Mouse (Mus musculus) heart, postnatal 4 days (tissue): ENCODE measurements around the gene Vps4b. TPM values are rescaled to one million over a fixed set of nuclear protein-coding genes. Genes with fewer than 3 reads are reported as not detected.
"Not testable (repeated sequence)": the region's sequence is repeated elsewhere in the genome, so short reads cannot be mapped to it uniquely, and the experiment has no call there.

Source experiments
- DNase-seq: peaks from one replicate; pipeline ENCODE4 v3.0.0; 2021
- total RNA-seq, 2 experiments: library from RNA; stranded (reverse); gene quantifications; 2 replicates each; pipeline ENCODE4 v1.2.3; 2021

Vps4b gene
- total RNA-seq, 2 experiments from 2014 or later: 52.6 to 58.4 TPM

DNA sequence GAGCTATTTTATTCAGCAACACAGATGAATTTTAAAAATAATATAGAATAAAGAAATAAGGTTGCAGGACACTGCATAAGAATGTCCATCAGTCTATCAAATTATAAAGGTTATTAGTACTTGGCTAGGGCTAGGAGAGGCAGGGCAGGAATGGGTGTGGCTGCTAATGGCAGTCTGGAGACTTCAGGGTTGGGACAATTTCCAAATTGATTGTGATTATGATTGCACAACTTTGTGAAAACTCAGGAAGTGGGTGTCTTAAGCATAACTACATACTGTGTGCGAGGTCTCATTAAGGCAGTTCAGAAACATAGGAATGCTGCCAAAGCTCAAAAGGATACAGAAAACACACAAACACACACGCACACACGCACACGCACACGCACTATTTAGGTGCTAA lies 44.5 kb downstream of the Vps4b start:
- DNase-seq: no peak

DNA sequence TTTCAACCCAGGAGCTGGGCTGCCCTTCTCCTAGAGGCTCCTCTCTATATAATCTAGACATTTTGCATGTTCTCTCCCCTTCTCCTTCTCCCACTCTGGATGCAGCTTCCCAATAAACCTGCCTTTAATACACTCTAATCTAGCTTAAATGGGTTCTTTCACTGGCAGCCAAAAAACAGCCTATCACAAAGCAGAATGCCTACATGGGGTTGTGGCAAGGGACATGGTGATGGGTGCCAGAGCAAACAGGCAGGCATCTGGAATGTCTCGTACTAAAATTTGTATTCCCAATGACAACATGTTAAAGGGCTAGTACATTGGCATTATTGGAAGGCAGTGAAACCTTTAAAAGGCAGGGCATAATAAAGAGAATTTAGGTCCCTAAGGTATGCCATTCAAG lies 45.9 kb downstream of the Vps4b start:
- no peak for DNase-seq

DNA sequence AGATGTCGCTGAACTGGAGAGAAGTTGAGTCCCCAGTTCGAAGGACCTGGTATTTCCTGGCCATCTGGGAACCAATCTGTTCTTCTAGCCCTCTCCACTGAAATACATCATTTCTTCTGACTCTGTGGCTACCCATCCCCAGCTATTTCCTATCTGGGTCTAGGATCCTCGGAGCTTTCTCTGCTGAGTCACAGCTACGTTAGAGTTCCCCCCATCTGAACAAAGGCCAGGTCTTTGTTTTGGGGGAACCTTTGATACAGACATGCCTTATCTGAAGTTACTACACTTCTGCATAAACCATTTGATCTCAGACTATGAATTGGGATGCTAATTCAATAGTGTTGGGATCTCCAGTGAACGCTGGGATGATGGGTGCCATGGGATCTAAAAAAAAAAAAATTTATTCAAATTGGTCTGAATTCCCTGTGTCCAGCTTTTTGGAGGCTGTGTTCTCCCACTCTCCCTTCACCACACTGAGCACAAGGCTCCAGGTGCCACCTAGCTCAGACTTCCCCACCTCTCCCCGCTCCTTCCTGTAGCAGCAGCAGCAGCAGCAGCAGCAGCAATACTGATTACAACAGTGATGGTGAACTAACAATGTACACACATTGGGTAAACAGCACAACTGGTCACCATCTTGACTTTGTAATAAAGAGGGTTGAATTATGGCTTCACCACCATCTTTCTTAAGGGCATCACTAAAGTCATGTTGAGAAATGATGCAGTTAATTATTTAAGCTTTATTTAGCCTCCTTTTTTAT lies 47.8 kb downstream of the Vps4b start:
- DNase-seq: no peak

DNA sequence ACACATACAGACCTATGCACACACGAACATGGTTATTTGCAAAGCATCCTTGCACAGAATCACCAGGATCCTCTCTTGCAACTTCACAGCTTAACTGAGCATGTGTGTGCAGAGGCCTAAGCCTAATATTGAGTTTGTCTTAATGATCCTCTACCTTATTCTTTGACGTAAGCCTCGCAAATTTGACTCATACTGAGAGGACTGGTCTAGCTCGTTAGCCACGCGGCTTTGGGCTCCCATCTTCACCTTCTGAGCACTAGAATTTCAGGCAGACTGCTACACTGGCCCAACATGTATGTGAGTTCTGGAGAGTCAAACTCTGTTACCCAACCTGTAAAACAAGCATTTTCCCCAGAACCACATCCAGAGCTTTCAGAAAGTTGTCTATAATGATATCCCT lies 53.5 kb downstream of the Vps4b start:
- DNase-seq: no peak

DNA sequence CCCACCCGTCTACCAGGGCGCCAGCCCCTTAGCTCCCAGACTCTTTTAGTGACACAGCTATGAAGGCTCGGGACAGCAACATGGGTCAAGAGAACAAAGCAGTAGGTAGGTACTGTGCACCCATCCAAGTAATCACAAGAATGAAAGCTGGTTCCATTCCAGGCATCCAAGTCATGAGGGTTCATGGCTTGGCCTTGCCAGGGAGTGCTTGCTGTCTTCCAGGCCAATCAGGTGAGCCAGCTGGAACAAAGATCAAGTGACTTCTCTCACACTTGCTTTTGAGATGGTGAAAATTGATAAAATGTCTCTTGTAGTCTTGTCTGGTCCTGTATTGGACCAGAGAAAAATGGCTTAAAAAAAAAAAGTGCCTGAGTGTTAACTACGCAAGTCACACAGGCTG lies 55.8 kb downstream of the Vps4b start:
- DNase-seq: no peak

DNA sequence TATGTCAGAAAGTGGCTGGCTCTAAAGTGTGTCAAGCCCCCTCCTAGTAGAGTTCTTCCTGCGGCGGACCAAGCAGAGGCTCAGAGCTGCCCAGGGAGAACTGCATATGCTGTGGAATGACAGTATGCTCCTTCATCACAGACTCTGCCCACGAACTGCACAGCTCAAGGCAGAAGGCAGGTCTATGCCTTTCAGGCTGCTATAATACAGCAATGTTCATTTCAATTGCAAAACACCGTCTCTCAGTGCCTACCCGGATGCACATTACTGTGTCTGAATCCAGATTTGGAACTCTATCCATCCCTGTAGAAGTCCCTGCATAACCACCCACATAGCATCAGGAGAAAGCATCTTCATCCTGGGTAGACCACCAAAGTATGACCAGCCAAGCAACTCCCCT lies 56.7 kb downstream of the Vps4b start:
- no peak for DNase-seq

DNA sequence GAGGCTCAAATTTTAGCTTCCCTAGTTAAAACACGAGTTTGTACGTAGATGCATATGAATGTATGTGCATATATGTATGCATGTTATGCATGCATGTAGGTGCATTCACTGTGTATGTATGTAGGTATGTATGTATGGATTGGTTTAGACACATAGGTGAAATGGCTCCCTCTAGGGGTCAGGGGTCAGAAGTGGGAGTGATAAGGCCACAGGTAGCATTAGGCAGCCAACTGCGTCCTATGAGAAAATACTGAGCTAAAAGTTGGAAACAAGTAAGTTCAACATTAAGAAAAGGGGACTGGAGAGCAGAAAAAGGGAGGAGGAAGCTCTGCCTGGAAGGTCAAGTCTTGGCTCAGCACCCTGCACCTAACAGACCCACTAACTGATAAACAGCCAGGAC lies 58.4 kb downstream of the Vps4b start:
- no peak for DNase-seq

DNA sequence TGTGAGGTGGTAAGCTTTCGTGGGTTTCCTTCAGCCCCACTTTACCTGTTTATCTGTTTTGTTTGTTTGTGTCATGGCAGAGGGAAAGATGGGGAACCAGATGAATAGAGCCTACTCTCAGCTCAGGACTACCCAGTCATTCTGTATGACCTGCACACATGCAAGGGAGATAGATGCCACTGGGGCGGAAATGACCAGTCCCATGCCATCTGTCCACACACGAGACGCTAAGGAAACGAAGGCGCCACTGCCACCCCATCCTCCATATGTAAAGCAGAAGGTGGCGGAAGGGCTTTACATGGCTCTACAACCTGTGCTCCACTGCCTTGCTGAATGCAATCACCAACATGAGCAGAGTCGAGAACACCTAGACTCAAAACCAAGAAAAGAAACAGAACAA lies 60.3 kb downstream of the Vps4b start:
- no peak for DNase-seq

DNA sequence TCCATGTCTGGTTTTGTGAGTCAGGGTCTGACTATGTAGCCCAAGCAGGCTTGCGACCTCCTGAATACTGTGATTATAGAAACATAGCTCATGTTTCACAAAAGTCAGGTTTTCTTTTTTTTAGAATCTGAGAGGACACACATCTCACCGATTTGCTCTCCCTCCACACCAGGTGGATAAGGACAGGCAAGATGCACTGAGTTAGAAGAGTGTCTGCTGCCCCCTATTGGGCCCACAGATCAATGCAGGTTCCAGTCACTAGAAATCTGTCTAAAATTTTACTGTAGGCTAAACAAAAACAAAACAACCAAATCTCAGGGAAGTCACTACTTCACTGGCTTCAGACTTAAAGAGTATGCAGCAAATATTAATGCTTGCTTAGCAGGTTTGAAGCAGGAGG lies 60.9 kb downstream of the Vps4b start:
- DNase-seq: peak; percentile 52

DNA sequence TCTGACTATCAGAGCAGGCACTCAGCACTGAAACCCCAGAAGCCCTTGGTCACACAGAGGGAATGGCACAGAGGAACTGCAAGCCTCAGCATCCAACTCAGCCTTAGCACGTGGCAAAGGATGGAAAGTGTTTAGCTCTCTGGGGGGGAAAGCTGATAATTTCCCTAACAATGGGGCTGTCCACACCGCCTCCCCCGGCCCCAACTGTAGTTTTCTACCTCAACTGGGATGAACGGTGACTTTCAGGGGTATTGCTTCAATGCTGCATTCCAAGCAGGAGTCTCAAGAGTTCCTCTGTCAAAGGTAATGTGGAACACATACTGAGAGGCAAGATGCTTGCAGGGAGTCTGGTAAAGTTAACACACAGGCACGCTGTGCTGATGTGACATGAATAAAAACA lies 74.5 kb downstream of the Vps4b start:
- no peak for DNase-seq

DNA sequence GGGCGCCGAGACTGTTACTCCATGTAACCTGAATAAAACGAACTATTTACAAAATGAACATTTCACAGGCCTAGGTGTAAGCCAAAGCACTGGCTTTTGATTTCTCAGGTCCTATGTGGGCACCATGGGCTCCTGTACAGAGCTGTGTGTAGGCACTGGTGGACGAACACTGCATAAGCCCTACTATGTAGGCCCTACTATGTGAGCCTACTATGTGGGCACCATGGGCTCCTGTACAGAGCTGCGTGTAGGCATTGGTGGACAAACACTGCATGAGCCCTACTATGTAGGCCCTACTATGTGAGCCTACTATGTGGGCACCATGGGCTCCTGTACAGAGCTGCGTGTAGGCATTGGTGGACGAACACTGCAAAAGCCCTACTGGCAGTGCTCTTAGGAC lies 78.8 kb downstream of the Vps4b start:
- DNase-seq: not testable (repeated sequence)

DNA sequence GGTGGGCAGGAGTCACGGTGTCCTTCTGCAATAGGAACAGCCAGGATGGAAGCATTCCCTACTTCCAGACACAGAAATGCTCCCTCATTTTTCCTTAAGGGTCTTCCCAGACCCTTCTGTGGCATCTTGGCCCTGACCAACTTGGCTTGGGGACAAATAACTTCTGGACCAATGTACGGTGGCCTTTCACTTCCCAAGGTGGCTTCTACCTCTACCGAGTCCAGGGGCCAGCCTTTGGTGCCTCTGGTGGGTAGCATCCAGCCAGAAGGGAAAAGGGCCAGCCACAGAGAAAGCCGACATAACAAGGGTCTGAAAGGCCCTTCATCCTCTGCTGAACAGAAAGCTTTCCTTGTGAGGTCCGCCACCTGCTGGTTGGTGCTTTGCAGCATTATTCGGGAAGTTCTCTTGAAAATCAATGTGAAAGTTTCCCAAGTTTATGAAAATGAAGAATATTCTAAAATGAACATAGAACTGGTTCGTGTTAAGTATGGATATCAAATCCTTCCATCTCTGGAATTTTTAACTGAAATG lies 79.4 kb downstream of the Vps4b start:
- peak; percentile 87 for DNase-seq

DNA sequence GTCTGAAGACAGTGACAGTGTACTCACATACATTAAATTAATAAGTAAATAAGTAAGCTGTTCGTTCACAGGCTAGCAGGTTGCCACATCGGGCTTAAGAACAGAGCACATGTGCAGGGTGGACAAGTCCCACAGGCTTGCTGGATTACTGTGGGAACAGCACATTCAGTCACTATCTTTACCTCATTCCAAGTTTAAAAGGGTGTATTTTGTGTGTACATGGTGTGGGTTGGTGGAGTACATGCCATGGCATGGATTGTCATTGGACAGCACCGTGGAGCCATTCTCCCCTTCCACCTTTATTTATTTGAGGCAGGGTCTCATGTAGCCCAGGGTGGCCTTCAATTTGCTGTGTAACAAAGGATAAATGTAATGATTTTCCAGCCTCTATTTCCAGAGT lies 80.4 kb downstream of the Vps4b start:
- no peak for DNase-seq

DNA sequence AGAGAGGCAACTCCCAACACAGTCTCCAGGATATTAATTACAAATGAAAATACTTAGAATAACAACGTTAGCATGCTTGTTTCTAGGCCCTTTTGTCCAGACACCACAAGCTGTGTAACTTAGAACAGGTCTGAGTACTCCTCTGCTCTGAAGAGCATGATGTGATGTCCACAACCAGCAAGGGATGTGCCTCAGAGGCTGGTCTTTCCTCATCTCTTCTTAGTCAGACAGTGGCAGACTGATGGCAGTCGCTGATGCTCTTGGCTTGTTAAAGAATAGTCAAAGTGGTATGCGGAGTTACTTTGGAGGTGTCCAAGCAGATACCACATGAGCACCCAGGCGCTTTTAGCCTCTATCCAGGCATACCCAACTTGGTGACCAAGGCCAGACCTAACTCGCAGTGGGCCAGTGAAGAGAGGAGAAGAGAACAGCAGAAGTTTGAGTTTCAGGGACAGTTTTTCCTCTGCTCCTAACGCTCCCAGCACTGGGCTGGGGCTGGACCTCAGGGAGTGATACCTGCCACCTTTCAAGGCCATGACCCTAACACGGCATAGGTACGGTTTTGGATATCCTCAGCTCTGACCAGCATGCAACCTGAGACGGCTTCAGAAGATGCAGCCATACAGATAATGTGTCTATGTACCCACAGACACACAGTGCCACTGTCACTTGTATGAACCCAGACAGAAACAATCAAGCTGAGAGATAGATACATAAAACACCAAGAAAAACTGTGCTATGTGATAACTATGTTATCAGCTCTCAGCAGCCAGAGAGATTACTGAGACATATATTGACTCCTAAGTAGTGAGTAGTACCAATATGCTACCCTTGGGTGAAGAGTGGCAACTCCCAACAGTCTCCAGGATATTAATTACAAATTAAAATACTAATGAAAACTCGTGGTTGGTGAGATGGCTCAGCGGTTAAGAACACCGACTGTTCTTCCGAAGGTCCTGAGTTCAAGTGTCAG lies 81.1 kb downstream of the Vps4b start:
- no peak for DNase-seq

DNA sequence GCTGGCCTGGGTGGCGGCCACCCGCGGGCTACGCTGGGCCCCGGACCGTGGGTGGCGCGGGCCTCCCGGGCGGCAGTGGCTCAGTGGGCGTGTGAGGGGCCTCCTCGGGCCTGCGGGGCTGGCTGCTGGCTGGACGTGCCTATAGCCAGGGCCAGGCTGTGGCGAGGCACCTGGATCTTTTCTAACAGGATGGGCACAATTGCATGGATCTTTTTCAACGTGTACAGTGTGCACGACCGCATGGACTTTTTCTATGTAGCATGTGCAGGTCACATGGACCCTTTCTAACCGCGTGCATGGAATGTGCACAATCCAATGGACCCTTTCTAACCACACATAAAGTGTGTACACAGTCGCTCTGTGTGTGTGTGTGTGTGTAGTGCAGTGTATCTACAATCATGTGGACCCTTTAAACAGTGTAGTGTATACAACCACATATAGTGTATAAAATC lies 82.0 kb downstream of the Vps4b start:
- DNase-seq: no peak

Other genes with a start within 250 kb of the Vps4b start
- 10 to 100 TPM; 13.6 to 16.0 TPM for gene Bcl2, start 82.5 kb downstream of the Vps4b start, total RNA-seq
- 1 to 10 TPM; 7.8 to 9.7 TPM for gene Kdsr, start 37.0 kb downstream of the Vps4b start, total RNA-seq
- not detected for gene Serpinb5, start 64.4 kb upstream of the Vps4b start, total RNA-seq
- not detected for gene Serpinb12, start 137.7 kb upstream of the Vps4b start, total RNA-seq
- not detected for gene Serpinb13, start 184.3 kb upstream of the Vps4b start, total RNA-seq